Mouse (Mus musculus): ENCODE results near the gene Hoxa10. TPM values are rescaled to one million over a fixed set of nuclear protein-coding genes. Genes with fewer than 3 reads are reported as not detected.

Hoxa10 gene
- total RNA-seq, 2 experiments from 2014 or later, result not detected

DNA sequence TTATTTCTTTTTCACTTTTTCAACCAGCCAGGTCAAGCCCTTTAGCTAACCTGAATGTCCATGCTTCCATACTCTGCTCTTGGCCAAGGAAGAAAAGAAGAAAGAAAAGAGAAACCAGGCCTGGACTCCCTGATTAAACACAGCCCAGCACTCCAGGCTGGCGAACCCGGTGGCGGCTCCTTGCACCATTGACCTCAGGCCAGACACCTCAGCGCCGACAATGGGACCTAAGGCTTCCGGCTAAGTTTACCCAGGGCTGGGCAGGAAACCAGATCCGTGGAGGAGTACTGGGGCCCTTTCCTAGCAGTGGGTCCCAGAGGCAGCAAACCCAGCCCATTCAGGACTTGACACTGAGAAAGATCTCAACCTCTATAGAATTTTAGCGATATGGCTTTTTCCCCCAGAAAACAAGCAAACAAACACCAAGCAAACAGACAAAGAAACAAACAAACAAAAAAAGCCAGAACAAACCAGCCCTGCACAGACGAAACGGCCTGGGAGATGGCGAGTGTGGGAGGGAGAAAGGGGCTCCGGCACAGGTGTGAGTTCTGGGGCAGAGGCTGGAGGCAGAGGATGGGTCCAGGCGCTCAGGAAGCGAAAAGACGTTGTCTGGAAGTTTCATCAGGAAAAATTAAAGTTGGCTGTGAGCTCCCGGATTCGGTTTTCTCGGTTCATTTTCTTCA, 8.6 kb downstream of the Hoxa10 start:
- no peak for DNase-seq (ENCODE audit: low spot score in 2 of 2)

DNA sequence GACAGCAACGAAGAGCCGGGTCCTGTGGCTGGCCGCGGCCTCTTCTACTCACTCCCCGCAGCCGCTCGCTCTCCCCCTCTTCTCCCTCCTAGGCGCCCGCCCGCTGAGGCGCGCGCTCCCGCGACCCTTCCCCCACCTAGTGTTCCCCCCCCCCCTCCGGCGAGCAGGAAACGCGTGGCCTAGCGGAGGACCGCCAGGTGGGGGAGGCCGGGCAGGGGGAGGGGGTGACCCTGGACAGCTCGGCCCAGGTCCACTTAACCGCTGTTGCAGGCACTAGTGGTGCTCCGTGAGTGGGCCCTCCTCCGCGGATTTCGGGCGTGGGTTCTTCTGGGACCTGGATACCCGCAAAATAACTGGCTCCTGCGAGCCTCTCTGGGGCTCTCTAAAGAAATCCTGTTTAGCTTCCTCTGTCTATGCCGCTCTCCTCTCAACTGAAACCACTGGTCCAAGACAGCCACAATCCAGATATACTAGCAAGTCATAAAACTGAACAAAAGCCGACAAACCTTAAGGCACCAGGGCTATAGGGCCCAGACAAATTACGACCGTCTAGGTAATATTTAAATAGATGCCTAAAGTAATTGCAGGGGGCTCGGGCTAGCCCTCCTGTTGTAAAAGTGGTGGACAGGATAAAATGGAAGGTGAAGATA, 10.0 kb downstream of the Hoxa10 start, which contains the start of gene Hoxa9:
Hoxa9 (minus strand) TSS at position 574 of the 650 bp plus-strand sequence.
- no peak for DNase-seq (ENCODE audit: low spot score in 2 of 2)

DNA sequence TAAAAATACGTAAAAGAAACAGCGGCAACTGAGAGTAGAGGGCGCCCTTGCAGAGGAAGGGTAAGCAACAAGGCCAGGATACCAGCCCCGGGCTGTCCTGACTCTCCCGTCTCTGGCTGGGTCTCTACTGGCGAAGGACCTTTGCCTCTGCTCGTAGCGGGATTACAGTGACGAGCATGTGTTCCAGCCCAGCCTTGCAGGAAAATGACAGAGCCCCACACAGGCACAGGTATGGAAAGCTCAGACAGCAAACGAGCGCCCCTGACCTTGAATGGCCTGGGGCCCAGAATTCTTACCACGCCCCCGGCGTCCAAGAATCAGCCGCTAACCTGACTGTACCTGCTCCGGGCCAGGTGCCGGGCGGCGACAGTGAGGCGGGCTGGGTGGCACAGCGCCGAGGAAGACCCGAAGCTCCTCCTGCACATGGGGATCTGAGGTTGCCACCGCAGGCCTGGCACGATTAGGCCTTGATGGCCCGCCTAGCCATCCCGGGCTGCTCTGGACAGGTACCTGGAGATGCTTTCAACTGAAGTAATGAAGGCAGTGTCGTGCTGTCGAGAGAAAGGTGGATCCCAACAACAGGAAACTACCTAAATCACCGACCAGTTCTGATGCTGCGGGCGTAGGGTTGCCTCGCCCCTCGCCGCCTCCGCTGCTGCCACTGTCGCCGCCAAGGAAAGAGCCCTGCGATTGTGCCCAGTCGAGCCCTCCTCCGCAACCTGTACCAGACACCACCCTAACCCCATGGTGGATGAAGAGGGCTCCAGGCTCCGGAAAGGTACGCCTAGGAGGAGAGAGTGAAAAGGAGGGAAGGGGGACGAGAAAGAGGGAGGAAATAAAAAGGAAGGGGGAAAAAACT, 10.9 kb downstream of the Hoxa10 start:
- no peak for DNase-seq (ENCODE audit: low spot score in 2 of 2)

DNA sequence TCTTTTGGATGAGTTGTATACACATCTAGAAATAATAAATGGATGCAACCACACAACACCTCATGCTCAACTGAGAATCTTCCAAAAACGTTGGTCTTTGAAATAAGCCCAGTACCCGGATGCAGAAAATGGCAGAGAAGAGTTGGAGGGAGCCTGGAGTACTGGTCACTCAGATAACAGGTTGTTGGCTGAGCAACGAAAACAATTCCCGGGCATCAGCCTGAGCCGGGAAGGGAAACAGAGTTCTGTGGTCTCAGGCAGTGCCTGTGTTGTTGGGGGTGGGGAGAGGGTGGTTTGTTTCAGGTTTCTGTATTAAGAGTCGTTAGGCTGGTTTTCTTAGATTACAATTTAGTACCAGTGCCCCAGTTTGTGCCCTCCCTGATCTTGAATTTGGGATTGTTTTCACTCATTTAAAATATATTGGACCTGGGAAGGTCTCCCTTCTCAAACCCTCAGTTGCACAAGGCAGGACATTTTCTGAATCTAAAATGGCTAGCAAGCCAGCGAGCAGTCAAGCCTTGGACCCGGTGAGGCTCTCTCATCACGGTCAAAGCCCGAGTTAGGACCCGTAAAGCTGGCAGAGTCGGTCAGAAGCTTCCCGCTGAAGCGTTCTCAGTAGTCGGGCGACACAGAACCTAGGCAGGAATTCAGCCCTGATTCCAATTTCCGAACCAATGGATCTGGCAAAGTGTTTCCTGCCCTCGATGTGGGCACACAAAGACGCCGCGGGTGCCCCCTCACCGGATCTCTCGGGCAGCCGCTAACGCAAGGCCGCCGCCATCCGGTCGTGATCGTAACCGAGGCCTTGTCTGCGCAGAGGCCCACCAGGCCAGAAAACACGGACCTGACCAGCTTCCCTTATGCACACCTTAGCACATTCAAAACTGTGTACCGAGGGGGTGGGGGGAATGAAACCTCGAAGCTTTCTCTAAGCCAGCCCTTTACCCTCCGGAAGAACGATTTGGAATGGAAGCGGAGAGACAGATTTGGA, 11.9 kb downstream of the Hoxa10 start:
- no peak for DNase-seq (ENCODE audit: low spot score in 2 of 2)

DNA sequence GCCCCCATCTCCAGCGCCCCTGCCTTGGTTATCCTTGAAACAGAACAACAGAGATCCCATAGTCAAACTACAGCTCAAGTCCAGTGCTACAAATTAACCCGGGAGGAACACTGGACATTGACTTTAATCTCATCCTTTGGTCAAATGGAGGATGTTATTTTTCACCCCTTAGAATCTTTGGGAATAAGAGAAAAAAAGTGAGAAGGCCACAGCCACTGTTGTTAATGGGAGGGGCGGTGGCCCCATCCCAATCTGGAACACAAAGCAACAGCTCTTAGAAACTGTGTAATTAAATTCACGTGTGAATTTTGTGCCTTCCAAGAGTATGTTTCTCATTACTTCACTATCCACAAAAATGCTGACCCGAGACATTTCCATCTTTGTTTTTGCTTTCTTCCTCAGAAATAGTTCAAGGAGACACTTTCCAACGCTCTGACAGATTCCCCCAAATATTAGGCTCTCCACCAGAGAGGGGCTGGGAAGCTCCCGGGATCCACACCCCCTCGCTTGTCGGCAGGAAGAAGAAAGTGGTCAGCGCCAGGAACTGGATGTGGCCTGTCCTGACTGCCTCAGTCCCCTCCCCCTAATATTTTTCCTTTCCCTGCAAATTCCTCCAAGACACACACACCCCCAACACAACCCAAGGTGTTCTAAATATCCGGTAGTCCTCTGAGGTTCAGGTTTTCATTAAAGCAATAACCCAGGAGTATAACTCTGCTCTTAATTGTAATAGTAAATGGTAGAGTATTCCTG, 13.0 kb downstream of the Hoxa10 start:
- no peak for DNase-seq (ENCODE audit: low spot score in 2 of 2)

DNA sequence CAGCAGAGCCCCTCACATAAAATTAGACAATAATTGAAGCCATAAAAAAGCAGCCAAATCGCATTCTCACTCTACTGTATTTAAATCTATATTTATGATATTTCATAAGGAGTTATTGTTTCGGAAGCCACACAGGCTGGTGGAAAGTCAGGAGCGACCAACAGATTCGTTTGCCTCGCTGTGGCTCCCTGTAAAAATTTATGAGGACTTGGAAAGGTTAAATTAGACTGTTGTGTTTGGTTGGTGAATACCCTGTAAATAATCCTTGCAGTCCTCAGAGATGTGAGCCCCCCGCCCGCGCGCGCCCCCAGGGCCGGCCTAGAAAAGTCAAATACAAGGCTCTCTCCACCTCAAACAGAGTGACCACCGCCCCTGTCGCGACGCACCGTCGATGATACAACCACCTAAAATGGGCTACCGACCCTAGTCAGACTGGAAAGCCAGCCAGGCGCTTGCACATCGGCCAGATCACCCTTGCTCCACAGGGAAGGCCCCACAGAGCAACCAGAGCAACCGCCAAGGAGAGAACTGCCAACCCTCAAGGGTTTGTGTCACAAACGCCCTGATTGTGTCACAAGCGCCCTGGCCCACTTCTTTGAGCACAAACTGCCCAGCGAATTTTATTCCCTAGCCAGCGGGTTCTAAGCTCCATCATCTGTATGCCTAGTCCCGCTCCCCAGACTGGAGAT, 13.9 kb downstream of the Hoxa10 start:
- DNase-seq (ENCODE audit: low spot score in 2 of 2), result no peak

DNA sequence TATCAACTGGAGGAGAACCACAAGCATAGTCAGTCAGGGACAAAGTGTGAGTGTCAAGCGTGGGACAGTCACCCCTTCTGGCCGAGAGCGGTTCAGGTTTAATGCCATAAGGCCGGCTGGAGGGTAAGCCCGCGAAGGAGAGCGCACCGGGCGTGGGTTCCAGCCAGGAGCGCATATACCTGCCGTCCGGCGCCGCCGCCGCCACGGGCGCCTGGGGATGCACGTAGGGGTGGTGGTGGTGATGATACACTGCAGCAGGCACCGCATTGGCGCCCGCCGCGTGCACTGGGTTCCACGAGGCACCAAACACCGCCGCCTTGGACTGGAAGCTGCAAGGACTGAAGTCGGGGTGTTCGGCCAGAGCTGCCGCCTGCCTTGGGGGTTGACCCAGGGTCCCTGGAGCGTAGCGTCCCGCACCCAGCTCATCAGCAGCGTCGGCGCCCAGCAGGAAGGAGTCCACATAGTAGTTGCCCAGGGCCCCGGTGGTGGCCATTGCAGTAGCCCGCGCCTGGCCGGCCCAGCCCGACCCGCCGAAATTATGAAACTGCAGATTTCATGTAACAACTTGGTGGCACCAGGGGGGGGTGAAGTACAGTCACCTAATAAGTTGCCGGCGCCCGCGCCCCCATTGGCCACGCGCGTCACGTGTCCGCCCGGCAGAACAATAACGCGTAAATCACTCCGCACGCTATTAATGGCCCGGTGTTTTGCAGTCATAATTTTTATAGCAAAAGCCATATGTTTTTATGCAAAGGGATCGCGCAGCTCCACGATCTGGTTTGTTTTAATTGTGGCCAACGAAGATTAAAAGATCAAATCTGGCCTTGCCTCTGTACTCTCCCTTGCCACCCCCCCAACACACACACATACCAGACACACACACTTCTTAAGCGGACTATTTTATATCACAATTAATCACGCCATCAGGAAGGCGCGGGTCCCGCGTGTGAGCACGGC, 14.8 kb downstream of the Hoxa10 start:
- no peak for DNase-seq (ENCODE audit: low spot score in 2 of 2)

DNA sequence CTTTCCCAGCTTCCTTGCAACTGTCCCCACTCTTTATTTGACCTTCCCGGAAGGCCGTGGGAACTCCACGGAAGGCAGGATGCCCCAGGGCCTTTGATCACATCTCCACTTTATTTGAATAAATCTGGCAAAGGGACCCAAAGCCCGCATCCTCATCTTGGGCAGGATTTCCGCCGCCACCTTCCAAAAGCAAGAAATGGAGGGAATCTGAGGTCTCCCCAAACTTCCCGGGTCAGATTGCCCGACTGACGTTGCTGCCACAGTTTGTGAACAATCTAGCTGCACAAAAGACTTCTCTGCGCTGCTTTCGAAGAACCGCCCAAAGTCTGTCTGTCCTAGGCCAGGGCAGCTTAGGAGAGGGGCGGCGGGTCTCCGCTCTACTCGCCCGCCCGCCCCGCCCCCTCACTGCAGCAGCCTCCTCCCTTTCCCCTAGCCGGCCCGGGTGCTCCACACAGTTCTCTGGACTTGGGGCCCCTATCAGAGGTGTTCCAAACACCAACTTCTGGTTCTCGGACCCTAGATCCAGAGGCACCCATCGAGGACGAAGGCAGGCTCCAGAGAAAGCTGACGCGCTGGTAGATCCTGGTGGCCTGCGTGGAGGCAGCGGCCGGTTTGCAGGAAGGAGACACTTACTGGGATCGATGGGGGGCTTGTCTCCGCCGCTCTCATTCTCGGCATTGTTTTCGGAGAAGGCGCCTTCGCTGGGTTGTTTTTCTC, 15.6 kb downstream of the Hoxa10 start:
- no peak for DNase-seq (ENCODE audit: low spot score in 2 of 2)

DNA sequence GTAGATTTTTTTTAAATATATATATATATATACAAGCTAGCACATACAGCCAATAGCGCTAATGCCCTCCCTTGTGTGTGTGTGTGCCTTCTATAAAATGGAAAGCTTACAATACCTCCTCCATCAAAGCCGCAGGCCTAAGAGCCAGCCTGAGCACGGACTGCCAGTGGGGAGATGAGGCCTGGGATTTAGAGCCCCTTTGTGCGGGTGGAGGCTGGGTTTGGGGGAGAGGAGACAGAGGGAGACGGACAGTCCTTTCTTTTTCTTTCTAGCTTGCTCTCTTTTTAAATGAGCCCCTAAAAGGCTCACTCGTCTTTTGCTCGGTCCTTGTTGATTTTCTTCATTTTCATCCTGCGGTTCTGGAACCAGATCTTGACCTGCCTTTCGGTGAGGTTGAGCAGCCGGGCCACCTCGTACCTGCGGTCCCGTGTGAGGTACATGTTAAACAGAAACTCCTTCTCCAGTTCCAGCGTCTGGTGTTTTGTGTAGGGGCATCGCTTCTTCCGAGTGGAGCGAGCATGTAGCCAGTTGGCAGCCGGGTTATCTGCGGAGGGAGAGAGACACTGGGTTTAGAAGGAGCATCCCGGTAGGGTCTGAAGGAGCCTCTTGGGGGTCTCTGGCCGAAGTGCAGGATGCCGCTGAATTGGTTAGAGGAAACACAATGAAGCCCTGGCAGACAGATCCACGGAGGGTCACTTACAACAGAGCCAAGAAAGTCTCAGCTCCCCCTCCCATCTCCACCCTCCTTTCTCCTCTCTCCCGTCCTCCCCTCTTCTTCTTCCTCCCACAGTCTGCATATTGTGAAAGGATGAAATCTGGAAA, 16.5 kb downstream of the Hoxa10 start:
- no peak for DNase-seq (ENCODE audit: low spot score in 2 of 2)

DNA sequence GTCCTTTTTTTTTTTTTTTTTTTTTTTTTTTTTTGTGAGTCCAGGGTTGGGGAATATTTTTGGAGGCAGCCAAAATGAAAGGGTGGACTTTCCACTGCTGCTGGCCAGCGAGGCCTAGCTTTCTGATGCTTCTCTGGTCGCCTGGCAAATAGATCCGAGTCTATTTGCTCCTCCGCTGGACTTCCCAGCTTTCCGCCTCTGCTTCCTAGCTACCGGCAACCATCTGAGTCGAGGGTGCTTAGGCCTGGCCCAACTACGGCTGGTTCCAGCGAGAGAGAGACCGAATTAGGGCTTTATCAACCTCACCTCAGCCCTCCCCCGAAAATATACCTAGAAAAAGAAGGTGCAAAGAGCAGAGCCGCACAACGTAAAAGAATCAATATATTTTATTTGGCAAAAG, 17.9 kb downstream of the Hoxa10 start:
- DNase-seq (ENCODE audit: low spot score in 2 of 2), result no peak

DNA sequence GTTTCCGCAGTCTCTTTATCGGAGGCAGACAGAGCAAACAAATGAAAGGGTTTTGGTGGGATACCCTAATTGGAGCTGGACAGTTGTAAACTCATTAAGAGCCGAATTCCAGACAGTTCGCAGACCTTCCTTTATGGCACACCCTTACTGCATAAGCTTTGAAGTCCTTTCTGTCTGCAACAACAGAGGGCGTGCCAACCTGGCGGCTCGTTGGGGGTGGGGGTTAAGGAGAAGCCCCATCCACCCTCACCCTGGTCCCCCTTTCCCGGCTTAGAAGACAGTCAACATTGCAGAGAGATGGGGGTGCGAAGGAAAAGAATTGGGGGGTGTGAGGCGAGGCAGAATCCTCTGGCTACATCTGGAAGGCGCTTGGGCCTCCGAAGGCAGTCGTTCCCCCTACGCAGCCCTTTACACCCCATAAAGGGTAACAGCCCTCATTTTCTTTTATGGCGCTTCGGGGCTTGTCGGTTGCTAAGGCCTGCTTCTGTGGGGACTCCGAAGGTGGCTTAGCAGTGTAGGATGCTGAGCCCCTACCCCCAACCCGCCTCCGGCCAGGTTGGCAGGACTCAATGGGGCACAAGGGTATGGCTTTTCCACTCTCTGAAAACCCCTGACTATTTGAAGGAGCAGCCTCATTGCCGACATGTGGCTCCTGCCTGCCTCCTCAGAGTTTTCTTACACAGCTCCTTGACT, 18.5 kb downstream of the Hoxa10 start:
- DNase-seq (ENCODE audit: low spot score in 2 of 2), result no peak

DNA sequence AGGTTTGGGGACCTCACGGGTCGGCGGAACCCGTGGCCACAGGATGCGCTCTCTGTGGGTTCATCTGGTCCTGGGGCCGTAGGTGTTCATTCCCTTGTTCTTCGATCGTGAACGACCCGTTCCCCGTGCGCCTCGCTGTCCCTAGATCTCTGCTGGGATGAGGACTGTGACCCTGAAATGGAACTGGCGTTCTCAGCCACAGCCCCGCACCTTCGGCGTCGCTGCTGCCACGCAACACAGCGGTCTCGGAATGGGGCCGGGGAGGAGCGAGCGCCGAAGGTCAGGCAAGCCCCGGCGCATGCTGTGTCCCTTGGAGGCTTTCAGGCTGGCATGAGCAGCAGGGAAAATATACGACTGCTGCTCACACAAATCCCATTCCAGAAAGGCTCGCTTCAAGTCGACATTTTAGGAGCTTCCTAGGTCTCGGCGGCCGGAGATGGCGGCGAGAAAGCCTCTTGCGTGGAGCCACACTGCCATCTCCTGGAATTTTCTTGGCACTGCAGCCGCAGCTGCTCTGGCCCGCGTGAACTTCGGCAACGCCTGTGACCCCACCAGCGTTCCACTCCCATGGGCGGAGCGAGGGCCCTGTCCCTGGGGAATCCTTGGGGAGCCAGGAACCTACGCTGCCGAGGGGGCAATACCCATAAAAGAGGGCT, 19.2 kb downstream of the Hoxa10 start, which contains the start of gene Hoxa7:
Hoxa7 (minus strand) TSS at position 518 of the 656 bp plus-strand sequence.
- DNase-seq (ENCODE audit: low spot score in 2 of 2), result peak; percentile 77 to 80

DNA sequence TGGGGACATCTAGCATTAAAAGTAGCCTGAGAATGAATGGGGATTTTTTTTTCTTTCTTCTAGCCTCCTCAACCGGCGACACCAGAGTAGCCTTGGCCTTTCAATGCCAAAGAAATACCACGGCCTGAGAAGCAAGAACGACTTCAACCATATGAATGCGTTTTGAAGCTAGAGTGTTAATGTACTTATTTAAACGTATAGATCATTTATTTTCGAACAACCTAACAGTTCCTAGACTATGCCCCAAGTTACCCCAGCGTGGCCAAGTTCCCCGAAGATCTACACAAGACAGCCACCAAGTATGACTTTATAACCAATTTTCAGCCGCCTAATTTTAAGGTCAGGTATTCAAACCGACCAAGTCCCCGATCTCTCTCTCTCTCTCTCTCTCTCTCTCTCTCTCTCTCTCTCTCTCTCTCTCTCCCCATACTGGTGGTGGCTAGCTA, 19.8 kb downstream of the Hoxa10 start:
- no peak for DNase-seq (ENCODE audit: low spot score in 2 of 2)

DNA sequence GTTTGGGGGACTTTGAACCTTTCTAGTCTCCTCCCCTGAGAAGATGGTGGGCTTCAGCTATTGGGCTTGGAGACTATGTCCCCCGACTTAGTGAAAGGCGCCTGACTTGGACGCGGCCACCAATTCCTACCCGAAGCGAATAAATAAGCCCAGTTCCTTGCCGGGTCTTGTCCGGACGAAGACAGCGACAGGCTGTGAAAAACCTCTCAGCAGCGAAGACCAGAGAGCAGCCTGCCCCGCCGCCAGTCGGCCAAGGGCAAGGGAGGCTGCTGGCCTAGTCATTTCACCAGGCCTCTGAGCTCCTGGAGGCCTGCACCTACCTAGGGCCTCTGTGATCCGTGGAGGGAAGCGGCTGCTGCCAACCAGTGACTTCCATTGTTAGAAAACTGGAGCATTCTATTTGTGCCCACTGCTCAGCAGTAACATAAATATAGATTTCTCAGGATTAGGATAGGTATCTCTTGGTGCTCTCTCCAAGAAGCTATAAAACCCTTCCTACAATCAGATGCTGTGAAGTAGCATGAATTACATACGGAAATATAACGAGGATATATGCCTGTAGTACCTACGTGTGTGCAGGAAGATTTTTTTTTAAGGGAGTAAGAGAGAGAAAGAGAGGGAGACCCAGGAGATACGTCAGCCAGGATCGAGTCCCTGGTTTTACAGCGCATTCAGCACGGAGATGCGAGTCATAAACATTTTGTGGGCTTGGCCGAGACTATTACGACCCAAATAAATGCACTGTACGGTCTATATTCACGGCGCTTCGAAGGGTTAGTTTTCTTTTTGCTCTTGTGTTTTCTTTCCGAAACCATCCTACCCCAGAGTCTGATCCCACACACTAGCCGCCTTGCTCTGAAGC, 20.4 kb downstream of the Hoxa10 start:
- DNase-seq (ENCODE audit: low spot score in 2 of 2), result no peak

Data from left cerebral cortex, adult 18-20 months (tissue).